Mouse (Mus musculus) liver, embryonic 11.5 days (tissue): ENCODE data around the gene Gimap9. TPM values are rescaled to one million over a fixed set of nuclear protein-coding genes. Genes with fewer than 3 reads are reported as not detected.
A peak's percentile ranks its signal among the peaks of the same experiment; 100 is the strongest.

Source experiments
- ATAC-seq: fragments of 200-750 bp; cut with Nextera tagmentation; replicated peaks from 2 replicates; pipeline ENCODE4 v1.8.0; 2017; ENCODE audit warnings: moderate number of reproducible peaks, mild to moderate bottlenecking, moderate TSS enrichment, moderate library complexity; ENCODE audit not compliant: low FRiP score
- DNase-seq: peaks from one replicate; pipeline ENCODE4 v3.0.0-alpha.2; 2017; ENCODE audit warnings: low spot score
- H3K27ac ChIP-seq: fragments of 300-500 bp; sonication (generic); 2 replicates; pipeline ENCODE4 v1.5.1; 2014; ENCODE audit warnings: mild to moderate bottlenecking, low read depth, low read length, control low read depth
- H3K27me3 ChIP-seq: fragments of 300-500 bp; sonication (generic); replicated peaks from 2 replicates; pipeline ENCODE4 v1.6.1; 2014; ENCODE audit warnings: low read length, mixed read lengths; ENCODE audit not compliant: control insufficient read depth, insufficient read depth
- H3K36me3 ChIP-seq: fragments of 300-500 bp; sonication (generic); 2 replicates; pipeline ENCODE4 v1.6.1; 2014; ENCODE audit warnings: mild to moderate bottlenecking, low read length, moderate library complexity, mixed read lengths; ENCODE audit not compliant: control insufficient read depth, insufficient read depth
- H3K4me1 ChIP-seq: fragments of 300-500 bp; sonication (generic); replicated peaks from 2 replicates; pipeline ENCODE4 v1.6.1; 2014; ENCODE audit warnings: low read length, mixed read lengths; ENCODE audit not compliant: control insufficient read depth, insufficient read depth
- H3K4me2 ChIP-seq: fragments of 300-500 bp; sonication (generic); 2 replicates; pipeline ENCODE4 v1.6.1; 2014; ENCODE audit warnings: mild to moderate bottlenecking, control low read depth, moderate library complexity
- H3K4me3 ChIP-seq: fragments of 300-500 bp; sonication (generic); 2 replicates; pipeline ENCODE4 v1.5.1; 2014; ENCODE audit warnings: low read depth, low read length, control low read depth
- H3K9ac ChIP-seq: fragments of 300-500 bp; sonication (generic); 2 replicates; pipeline ENCODE4 v1.6.1; 2014; ENCODE audit warnings: low read depth, low read length, control low read depth
- H3K9me3 ChIP-seq: fragments of 300-500 bp; sonication (generic); 2 replicates; pipeline ENCODE4 v1.6.1; 2016; ENCODE audit warnings: low read length, inconsistent platforms, mixed read lengths; ENCODE audit not compliant: control insufficient read depth
- WGBS: fragments of 180-500 bp; shearing (Covaris S2); extraction: QIAGEN DNeasy Blood & Tissue Kit; methylation state at CpG from one replicate; pipeline ENCODE4 v1.1.7; 2014; 5-methylcytosine and 5-hydroxymethylcytosine counted together
- polyA plus RNA-seq: library from polyadenylated mRNA; unstranded; fragments of >200 nt; fragmentation: Nextera tagmentation; extraction: Ambion mirVana; gene quantifications from 2 replicates; pipeline ENCODE4 v1.2.1, GENCODE M21; 2014

Gimap9 gene
- polyA plus RNA-seq, 1 experiment from 2014 or later: 17.9 TPM

DNA sequence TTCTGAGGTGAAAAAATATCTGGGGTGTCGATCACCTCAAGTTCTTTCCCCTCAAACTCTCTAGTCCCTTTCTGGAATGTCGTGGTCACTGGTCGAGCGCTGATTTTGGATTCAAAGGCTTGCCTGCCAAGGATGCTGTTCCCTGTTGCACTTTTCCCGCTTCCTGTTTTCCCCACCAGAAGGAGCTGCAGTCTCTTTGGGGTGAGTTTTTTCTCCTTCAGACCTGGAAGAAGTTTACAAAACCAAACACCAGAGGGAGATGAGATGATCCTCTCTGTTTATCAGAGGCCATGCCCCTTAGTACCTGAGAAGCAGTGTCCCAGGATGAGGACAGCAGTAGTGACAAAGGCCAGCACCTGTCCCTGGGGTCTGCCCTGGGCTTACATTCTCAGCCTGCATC, 26.7 kb downstream of the Gimap9 start:
- 78% methylated on average over 5 of the region's 5 CpGs for WGBS
- H3K27ac ChIP-seq: no peak overlapping the region

DNA sequence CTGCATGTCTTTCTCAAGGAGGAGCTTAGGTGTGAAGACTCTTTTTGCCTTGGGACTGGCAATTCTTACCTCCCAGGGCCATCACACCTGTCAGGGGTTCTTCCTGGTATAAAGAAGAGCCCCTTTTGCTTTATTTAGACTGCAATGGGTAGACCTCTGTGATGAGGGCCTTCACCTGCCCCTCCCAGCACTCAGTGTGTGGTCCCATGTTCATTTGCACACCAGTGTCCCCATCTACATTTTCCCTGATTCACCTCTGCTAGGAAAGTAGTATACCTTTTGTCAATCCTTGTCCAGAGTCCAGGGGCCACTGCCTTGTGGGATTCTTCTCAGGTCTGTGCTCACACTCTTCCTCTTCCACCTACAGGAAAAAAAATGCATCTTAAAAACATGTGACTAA, 28.2 kb downstream of the Gimap9 start:
- H3K9ac ChIP-seq: no peak overlapping the region
- no peaks in the 10 kb centered on the region; the same call in 1 of the 2 replicates for H3K27me3 ChIP-seq
- no peak overlapping the region for H3K4me2 ChIP-seq
- no peak for DNase-seq
- no peak overlapping the region for H3K4me3 ChIP-seq
- H3K36me3 ChIP-seq: no peaks in the 10 kb centered on the region
- H3K9me3 ChIP-seq: no peaks in the 10 kb centered on the region
- no peaks in the 10 kb centered on the region for H3K4me1 ChIP-seq
- H3K27ac ChIP-seq: no peak overlapping the region
- ATAC-seq: no peak

More for the DNA sequence above, 26.7 kb downstream of the Gimap9 start:
- ATAC-seq (no peak), DNase-seq (no peak)
- no peaks in the 10 kb centered on the region for H3K36me3 ChIP-seq
- no peak overlapping the region for H3K4me3 ChIP-seq
- no peaks in the 10 kb centered on the region for H3K4me1 ChIP-seq
- no peak overlapping the region for H3K9ac ChIP-seq
- no peaks in the 10 kb centered on the region for H3K9me3 ChIP-seq
- no peaks in the 10 kb centered on the region; the same call in 1 of the 2 replicates for H3K27me3 ChIP-seq
- no peak overlapping the region for H3K4me2 ChIP-seq

DNA sequence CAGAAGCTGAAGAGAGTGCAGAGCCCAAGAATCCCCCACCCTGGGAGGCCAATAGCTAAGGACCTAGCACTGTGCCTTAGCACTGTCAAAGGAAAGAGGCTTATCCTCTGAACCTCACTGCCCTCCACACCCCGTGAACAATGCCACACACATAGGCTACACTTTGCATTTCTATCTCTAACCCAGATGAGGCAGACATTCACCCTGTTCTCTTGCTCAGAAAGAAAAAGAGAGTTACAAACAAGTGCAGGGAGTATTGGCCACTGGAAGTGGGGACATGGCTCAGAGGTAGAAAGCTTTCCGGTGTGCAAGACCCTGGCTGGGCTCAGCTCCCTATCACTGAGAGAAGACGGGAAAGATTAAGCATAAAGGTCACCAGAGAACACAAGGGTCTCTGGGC, 30.2 kb downstream of the Gimap9 start:
- H3K27me3 ChIP-seq: no peaks in the 10 kb centered on the region
- DNase-seq (no peak), ATAC-seq (no peak)
- peak overlapping the region; percentile 5; the same call in 1 of the 2 replicates for H3K4me3 ChIP-seq
- no peaks in the 10 kb centered on the region for H3K36me3 ChIP-seq
- no peaks in the 10 kb centered on the region for H3K4me1 ChIP-seq
- no peak overlapping the region for H3K9ac ChIP-seq
- no peak overlapping the region for H3K27ac ChIP-seq
- peak overlapping the region; percentile 20 for H3K4me2 ChIP-seq
- 58% methylated on average over 3 of the region's 3 CpGs for WGBS
- H3K9me3 ChIP-seq: no peaks in the 10 kb centered on the region

DNA sequence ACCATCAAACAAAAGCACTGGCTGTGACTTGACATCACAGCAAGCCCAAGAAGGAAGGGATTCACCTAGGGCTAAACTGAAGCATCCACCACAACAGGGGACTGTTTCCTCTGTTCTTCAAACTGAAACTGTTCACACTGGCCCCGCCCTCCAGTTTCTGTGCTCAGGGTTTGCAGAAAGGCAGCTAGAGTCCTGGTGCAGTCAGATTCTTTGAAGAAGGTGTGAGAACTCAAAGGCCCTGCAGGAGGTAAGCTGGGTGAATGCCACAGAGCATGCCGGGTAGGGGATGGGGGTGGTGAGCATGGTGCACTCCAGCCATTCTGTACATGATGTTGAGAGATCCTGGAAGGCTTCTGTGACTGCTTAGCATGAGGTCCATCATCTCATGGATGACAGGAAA, 42.5 kb downstream of the Gimap9 start, which contains the start of the genes Gm28053 and Gimap7:
Gm28053 (plus strand) TSS at position 153 of the 400 bp plus-strand sequence.
Gimap7 (plus strand) TSS at position 167 of the 400 bp plus-strand sequence.
- Histone ChIP-seq H3K27me3 (no peaks in the 10 kb centered on the region), H3K27ac (no peak within 1 kb of the TSS), H3K4me2 (no peak within 1 kb of the TSS), H3K4me3 (no peak within 1 kb of the TSS), H3K36me3 (no peaks in the 10 kb centered on the region), H3K4me1 (no peaks in the 10 kb centered on the region), H3K9ac (no peak within 1 kb of the TSS), H3K9me3 (no peaks in the 10 kb centered on the region)
- no peak for ATAC-seq
- WGBS: 53% methylated on average over 2 of the region's 2 CpGs
- no peak for DNase-seq

DNA sequence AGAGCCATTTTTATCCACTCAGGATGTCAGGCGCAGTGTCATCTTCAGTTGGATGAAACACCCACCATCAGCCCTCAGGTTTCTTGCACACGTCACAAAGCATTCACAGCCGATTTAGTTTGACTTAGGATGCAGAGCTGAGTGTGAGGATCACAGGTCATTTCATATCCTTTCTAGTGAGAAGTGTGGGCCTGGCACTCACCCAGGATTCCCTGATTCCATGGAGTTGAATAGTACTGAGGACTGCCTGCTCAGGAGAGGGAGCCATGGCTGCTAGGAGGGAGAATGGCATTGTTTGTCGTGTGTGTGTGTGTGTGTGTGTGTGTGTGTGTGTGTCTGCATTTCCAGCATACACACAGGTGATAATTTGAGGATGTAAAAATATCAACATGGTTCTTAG, 44.4 kb downstream of the Gimap9 start:
- ATAC-seq (no peak), DNase-seq (no peak)
- H3K4me1 ChIP-seq: no peaks in the 10 kb centered on the region
- 75% methylated on average over 4 of the region's 4 CpGs for WGBS
- H3K9ac ChIP-seq: no peak overlapping the region
- no peak overlapping the region for H3K27ac ChIP-seq
- no peak overlapping the region for H3K4me3 ChIP-seq
- no peak overlapping the region for H3K4me2 ChIP-seq
- no peaks in the 10 kb centered on the region for H3K27me3 ChIP-seq
- H3K36me3 ChIP-seq: no peaks in the 10 kb centered on the region
- H3K9me3 ChIP-seq: no peaks in the 10 kb centered on the region

DNA sequence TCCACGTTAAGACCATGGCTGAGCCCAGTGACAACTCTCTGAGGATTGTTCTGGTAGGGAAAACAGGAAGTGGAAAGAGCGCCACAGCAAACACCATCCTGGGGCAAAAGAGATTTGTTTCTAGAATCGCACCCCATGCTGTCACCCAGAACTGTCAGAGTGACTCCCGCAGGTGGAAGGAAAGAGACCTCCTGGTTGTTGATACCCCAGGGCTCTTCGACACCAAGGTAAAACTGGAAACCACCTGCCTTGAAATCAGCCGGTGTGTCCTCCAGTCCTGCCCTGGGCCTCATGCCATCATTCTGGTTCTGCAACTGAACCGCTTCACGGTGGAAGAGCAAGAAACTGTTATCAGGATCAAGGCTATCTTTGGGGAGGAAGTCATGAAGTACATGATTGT, 47.5 kb downstream of the Gimap9 start:
- no peaks in the 10 kb centered on the region for H3K4me1 ChIP-seq
- H3K9ac ChIP-seq: no peak overlapping the region
- H3K27ac ChIP-seq: no peak overlapping the region
- WGBS: 72% methylated on average over 8 of the region's 8 CpGs
- no peak for ATAC-seq
- no peak for DNase-seq
- H3K9me3 ChIP-seq: no peaks in the 10 kb centered on the region
- H3K36me3 ChIP-seq: no peaks in the 10 kb centered on the region
- no peak overlapping the region for H3K4me3 ChIP-seq
- no peak overlapping the region for H3K4me2 ChIP-seq
- H3K27me3 ChIP-seq: no peaks in the 10 kb centered on the region

DNA sequence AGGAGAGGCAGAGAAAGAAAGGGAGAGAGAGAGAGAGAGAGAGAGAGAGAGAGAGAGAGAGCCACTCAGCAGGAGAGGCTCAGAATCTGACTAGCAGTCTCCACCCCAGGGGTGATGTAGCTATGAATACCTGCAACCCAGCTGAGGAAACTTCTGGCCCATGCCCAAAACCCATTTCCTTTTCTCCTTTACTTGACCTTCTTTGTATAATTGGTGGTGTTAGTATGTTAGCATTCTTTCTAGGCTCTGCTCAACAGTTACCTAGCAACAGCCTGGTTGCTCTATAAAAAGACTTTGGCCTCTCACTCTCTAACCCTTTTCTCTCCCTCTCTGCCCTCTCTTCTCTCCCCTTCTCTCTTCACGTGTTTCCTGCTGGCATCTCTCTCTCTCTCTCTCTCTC, 49.5 kb downstream of the Gimap9 start:
- Histone ChIP-seq H3K36me3 (no peaks in the 10 kb centered on the region), H3K9me3 (no peaks in the 10 kb centered on the region), H3K9ac (no peak overlapping the region), H3K27ac (no peak overlapping the region), H3K4me1 (no peaks in the 10 kb centered on the region), H3K27me3 (no peaks in the 10 kb centered on the region), H3K4me2 (no peak overlapping the region), H3K4me3 (no peak overlapping the region)
- ATAC-seq (no peak), DNase-seq (no peak)
- 20% methylated on average over 1 of the region's 1 CpGs for WGBS

DNA sequence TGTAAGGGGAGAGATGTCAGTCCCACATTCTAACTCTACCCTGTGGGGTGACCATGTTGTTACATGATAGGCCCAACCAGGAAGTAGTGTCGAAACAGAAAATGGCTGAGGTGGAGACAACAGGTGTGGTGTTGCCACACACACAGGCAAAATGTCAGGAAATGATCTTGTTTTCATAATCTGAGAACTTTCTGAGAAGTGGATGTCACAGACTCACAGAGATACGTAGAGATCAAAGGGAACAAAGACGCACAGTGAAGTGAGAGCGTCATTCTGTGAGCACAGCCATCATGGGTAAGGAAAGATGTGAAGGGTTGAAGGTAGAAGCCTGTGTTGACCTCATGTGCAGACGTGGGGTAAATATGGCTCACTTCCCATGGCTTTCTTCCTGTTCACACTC, 51.8 kb downstream of the Gimap9 start:
- DNase-seq: no peak
- H3K9ac ChIP-seq: no peak overlapping the region
- H3K4me1 ChIP-seq: no peaks in the 10 kb centered on the region
- no peaks in the 10 kb centered on the region for H3K27me3 ChIP-seq
- no peaks in the 10 kb centered on the region for H3K9me3 ChIP-seq
- no peak overlapping the region for H3K4me3 ChIP-seq
- ATAC-seq: no peak
- H3K27ac ChIP-seq: no peak overlapping the region
- WGBS: 82% methylated on average over 5 of the region's 5 CpGs
- H3K36me3 ChIP-seq: no peaks in the 10 kb centered on the region
- H3K4me2 ChIP-seq: no peak overlapping the region
